Mouse (Mus musculus) small intestine, adult 2 months (tissue): ENCODE data around the gene Adad2.

Experiments
- CTCF ChIP-seq: fragments of 200-500 bp; IDR thresholded peaks from 2 replicates; pipeline ENCODE4 v1.5.1; 2012; ENCODE audit warnings: low read depth, mild to moderate bottlenecking, control low read depth, inconsistent platforms, low read length, moderate library complexity, mixed read lengths; ENCODE audit not compliant: insufficient replicate concordance, insufficient read length; ENCODE audit errors: extremely low read depth
- POLR2A ChIP-seq: fragments of 200-500 bp; IDR thresholded peaks from 2 replicates; pipeline ENCODE4 v1.6.1; 2012; ENCODE audit warnings: low read depth, mild to moderate bottlenecking, control low read depth, inconsistent platforms, low read length, moderate library complexity

DNA sequence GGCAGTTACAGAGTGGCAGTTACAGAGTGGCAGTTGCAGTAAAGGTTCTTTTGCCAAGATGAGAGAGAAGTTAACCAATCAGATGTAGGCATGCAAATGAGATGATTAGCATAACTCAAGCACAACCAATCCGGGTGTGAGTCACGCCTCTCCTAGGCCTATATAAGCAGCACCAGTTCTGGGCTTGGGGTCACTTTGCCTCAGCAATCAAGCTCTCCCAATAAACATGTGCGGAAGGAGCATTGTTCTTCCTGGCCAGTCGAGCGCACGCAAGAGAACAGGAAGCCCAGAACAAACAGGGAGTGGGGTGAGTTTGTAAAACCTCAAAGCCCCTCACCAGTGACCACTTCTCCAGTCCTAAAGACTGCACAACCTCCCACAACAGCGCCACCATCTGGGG is 34.3 kb downstream of the Adad2 start:
- TF ChIP-seq CTCF (no peak), POLR2A (no peak)
